Mouse (Mus musculus) spleen, postnatal 36 days (tissue): ENCODE measurements around the gene Cabp7.
A peak's percentile ranks its signal among the peaks of the same experiment; 100 is the strongest.

Experiments used
- DNase-seq, 2 experiments: peaks; one replicate each; pipeline ENCODE4 v3.0.0; 2022; ENCODE audit warnings: low spot score in 2 of 2, mixed read lengths in 1 of 2

Gene Cabp7

DNA sequence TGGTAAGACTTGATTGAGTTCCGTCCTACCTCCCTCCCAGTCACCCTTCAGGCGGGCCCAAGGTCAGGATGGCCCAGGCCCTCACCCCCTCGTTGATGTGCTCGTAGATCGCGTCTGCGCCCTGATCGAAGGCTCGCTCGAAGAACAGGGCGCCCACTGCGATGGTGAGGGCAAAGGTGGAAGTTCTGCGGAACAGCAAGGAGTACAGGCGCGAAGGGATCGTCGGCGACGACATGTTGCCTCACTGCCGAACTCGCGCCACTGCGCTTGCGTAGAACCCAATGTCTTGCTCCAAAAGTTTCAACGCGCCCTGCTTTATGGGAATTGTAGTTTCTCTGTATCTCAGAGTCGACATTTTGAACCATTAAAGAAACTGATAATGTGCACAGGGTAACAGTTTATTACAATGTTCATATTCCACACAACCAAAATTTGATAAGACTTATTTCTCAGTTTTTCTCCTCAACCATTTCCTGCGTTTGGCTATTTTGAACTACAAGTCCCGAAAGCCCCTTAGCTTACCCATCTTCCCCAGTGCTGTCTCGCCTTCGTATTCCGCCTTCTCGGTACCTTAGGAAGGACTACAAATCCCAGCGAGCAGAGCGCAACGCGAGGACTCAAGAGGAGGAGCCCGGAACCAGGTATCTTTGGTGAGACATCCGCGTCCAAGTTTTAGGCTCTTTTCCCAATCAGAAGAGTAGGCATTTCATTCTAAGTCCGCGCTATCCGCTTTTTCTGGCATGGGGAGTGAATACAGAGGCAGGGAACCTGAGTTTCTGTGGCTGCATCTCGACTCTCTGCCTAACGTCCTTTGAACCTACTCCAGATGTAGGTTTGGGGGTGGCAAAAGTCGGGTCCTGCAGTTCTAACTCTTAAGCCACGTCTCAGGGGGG lies 42.3 kb downstream of the Cabp7 start, which contains the start of the genes Uqcr10 and Zmat5:
Uqcr10 (minus strand) TSS at position 271 of the 893 bp plus-strand sequence.
Zmat5 (plus strand) TSS at position 607 of the 893 bp plus-strand sequence.
- peak; percentile 91 to 94 for DNase-seq

DNA sequence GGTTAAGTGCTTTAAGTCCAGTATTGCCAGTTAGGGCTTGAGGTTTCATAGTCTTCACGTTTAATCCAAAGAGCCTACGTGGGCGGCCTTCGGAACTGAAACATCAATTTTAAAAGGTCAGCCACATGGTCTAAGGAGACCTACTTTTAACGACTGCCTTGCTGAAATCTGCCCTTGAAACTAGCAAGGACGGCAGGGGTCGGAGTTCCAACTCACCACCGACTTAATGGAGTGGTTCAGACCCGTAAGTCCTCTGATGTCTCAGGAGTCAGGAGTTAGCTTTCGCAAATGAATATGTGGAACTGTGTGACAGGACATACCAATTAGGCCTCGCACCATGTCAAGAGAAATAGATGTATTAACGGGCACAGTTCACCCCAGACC lies 42.9 kb downstream of the Cabp7 start:
- DNase-seq: no peak

DNA sequence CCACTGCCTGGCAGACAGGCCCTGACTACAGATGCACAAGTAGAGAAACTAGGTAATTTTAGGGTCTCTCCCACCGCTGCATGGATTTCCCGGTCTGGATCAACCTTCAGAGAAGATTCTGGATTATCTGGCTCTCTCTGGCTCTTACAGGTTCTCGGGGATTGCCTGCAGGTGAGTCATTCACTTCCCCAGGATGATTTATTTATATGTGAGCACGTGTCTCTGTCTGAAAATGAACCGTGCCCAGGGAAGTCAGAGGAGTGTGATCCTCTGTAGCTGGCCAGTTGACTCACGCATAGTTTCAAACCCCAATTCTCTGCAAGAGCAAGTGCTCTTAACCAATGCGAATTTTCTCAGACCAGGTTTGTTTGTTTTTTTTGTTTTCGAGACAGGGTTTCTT lies 45.9 kb downstream of the Cabp7 start:
- no peak for DNase-seq

DNA sequence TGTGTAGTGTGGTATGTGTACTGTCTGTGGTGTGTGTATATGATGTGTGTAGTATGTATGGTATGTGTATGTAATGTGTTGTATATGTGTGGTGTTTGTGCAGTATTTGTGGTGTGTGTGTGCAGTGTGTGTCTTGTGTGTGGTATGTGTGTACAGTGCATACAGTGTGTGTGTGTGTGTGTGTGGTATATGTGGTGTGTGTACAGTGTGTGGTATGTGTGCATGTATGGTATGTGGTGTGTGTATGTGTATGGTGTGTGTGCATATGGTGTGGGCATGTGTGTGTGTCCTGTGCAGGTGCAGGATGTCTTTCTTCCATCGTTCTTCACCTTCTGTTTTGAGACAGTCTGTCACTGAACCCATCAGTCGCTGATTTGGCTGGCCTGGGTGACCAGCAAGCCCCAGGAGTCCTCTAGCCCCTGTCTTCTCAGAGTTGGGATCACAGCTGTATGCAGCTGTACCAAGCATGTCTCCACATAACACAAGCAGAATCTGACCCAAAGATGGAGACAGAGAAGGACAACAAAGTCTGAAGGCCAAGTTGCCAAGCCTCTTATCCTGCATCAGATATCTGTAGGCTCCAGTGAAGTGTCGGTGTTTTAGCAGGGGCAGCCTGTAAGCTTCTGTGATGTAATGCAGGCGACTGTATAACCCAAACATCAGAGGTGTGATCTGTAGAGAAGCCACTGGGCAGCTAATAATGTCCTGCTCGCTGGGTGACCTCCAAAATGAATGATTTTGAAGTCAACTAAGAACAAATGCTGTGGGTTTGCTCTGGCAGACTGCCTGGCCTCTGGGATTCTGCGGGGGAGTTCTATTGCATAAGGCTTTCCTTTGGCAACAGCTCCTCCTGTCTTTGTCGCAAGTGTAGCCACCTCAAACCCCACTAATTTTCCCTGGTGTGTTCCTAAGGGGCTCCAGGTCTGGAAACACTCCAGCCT lies 49.3 kb downstream of the Cabp7 start:
- no peak for DNase-seq

DNA sequence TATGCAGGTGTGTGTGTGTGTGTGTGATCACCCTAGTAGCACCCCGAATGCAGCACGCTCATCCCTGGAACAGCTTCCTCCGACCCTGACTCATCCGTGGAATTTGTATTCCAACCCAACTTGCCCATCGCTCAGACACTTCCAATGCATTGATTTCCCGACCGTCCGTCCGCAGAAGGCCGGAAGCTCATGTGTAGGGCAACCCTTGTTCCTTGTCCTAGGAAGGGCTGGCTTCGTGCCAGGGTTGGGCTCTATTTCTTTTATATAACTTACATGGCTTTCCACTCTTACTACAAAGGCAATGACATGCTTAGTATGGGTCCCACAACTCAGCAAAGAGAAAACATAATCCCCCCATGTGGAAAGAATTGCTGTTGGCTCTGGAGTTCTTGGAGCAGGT lies 54.4 kb downstream of the Cabp7 start:
- no peak for DNase-seq

DNA sequence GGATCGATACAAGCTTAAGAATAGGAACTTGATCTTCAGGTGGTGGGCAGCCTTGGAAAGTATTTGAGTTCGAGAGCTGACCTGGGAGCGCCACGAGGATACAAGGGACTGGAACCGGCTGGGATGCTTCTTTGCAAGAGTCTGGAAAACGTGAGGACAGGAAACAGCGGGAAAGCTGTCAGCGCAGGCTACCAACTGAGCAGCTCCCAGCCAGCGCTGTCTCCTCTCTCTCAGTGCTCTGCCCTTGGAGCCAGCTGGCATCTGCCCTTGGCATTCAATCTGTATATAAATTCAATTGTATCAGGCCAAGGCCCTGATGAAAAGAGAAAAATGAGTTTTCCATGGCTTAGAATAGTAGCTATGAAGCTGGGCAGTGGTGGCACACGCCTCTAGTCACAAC lies 55.4 kb downstream of the Cabp7 start:
- no peak for DNase-seq

- no peak for DNase-seq
Measured at GRCm38 (mm10) chr11:4690353-4690752, 56.2 kb downstream of the Cabp7 start.

DNA sequence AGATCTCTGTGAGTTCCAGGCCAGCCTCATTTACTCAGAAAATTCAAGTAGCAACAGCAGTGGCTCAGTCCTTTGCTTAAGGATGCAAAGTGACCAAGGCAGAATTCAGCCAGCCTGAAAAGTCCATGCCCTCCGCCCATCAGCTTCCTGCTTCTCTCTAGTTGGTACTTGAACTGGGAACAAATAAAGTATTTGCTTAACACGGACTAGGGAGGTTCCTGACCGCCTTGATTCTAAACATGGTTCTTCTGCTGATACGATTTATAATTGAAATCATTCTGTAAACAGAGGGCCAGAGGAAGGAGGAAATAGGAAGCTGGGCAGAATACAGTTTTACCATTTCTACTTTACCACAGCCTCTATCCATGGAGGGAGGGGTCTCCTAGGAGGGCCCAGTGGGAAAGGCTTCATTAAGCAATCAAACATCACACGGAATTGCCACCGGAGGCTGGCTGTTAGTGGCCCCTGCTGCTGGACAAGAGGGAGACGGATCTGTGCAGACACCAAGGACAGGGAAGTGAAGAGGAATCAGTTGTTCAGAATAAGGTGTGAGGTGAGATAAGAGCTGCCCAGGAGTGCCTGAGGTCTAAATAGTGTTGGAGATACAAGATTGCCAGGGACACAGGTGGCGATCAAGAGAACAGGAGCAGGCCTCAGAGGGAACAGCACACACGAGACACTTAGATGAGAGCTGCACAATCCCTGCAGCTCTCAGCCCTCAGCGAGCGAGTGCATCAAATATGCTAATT lies 57.8 kb downstream of the Cabp7 start:
- no peak for DNase-seq

DNA sequence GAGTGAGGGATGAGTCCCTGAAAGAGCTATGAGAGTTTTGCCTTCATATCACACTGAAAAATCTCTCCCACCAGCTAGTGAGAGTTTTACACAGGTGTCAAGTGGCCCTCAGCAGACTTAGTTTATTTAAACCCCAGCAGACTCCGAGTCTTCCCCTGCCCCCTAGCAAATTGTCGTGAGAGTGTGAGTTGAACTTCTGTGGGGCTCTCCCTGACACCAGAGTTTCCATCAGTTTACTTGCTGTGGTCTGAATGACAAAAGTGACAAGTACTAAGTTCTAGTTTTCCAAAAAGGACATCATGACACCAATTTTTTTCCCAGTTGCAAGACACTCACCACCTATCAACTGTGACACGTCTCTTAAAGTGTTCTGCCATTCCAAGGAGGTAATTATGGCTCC lies 58.7 kb downstream of the Cabp7 start:
- no peak for DNase-seq

- DNase-seq: no peak
Measured at GRCm38 (mm10) chr11:4687027-4687426, 59.6 kb downstream of the Cabp7 start.
